Mouse (Mus musculus): ENCODE measurements around the gene Espn.

The Espn gene

GRCm38 (mm10) chr4:152125161-152126025, 26.8 kb downstream of the Espn start:
- ATAC-seq (ENCODE audit: low TSS enrichment), result peak; percentile 31; the same call in 1 of the 2 replicates

- ATAC-seq (ENCODE audit: low TSS enrichment), result no peak
Measured at GRCm38 (mm10) chr4:152124361-152124961, 27.7 kb downstream of the Espn start.

- no peak for ATAC-seq (ENCODE audit: low TSS enrichment)
Measured at GRCm38 (mm10) chr4:152121183-152121505, 31.0 kb downstream of the Espn start.

- ATAC-seq (ENCODE audit: low TSS enrichment), result peak; percentile 17; the same call in 1 of the 2 replicates
Measured at GRCm38 (mm10) chr4:152120311-152121182, 31.6 kb downstream of the Espn start.

GRCm38 (mm10) chr4:152119396-152120292, 32.5 kb downstream of the Espn start:
- peak; percentile 42 for ATAC-seq (ENCODE audit: low TSS enrichment)

GRCm38 (mm10) chr4:152117538-152117937, 34.6 kb downstream of the Espn start:
- ATAC-seq (ENCODE audit: low TSS enrichment), result no peak

GRCm38 (mm10) chr4:152115921-152116612, 36.1 kb downstream of the Espn start, which contains the start of gene Tnfrsf25:
Gene Tnfrsf25, plus strand, starts transcription at chr4:152115934.
- ATAC-seq (ENCODE audit: low TSS enrichment), result no peak

GRCm38 (mm10) chr4:152114080-152114479, 38.1 kb downstream of the Espn start:
- no peak for ATAC-seq (ENCODE audit: low TSS enrichment)

- no peak for ATAC-seq (ENCODE audit: low TSS enrichment)
Measured at GRCm38 (mm10) chr4:152112329-152112728, 39.8 kb downstream of the Espn start.

GRCm38 (mm10) chr4:152110689-152111088, 41.5 kb downstream of the Espn start:
- no peak for ATAC-seq (ENCODE audit: low TSS enrichment)

GRCm38 (mm10) chr4:152109509-152109908, 42.7 kb downstream of the Espn start:
- ATAC-seq (ENCODE audit: low TSS enrichment), result no peak

- no peak for ATAC-seq (ENCODE audit: low TSS enrichment)
Measured at GRCm38 (mm10) chr4:152108673-152109072, 43.5 kb downstream of the Espn start.

- peak; percentile 68 for ATAC-seq (ENCODE audit: low TSS enrichment)
Measured at GRCm38 (mm10) chr4:152107971-152108509, 44.1 kb downstream of the Espn start.

- no peak for ATAC-seq (ENCODE audit: low TSS enrichment)
Measured at GRCm38 (mm10) chr4:152107493-152107892, 44.7 kb downstream of the Espn start.

- no peak for ATAC-seq (ENCODE audit: low TSS enrichment)
Measured at GRCm38 (mm10) chr4:152106746-152107145, 45.4 kb downstream of the Espn start.

- ATAC-seq (ENCODE audit: low TSS enrichment), result 0 out of 2 replicates have a peak, but pooled peaks have one; percentile 14
Measured at GRCm38 (mm10) chr4:152103025-152103424, 49.1 kb downstream of the Espn start.

GRCm38 (mm10) chr4:152101921-152102320, 50.2 kb downstream of the Espn start:
- ATAC-seq (ENCODE audit: low TSS enrichment), result no peak

GRCm38 (mm10) chr4:152101081-152101653, 51.0 kb downstream of the Espn start:
- no peak for ATAC-seq (ENCODE audit: low TSS enrichment)

- ATAC-seq (ENCODE audit: low TSS enrichment), result peak; percentile 80
Measured at GRCm38 (mm10) chr4:152100541-152100940, 51.6 kb downstream of the Espn start.

Data from frontal cortex, adult (tissue).